Mouse (Mus musculus): ENCODE results near the gene Gstm3.

Gstm3 gene

DNA sequence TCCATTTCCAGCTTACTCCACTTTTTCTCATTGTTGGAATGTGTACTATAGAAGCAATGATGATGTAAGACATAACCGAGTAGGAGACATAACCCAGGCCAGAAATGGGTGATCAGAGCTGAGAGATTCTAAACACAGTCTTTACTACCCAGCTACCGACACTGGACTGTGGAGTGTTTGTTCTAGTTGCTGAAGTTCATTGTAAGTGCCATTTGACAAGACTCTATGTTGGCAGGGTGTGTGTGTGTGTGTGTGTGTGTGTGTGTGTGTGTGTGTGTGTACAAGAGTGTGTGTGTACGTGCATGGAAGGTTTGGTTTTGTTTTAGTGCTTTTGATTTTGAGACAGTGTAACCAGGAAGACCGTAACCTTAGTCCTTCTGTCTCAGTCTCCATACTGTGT is 39.4 kb downstream of the Gstm3 start:
- CTCF ChIA-PET: no interaction called here

DNA sequence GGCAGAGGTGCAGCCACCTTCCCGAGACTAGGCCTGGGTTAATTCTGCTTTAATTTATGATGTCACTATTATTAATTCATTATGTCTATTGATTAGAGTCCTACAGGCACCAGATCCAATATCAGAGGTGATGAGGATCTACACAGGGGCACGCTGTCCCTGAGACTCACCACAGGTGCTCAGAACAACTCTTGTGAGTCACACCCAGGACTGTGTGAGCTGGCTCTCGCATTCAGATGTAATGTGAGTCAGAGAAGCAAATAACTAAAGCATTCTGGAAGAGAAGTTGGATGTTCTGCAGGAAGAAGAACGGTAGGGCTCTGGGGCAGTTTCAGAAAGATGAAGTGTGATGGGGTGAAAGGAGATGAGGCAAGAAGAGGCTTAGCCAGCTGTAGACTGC is 39.8 kb downstream of the Gstm3 start:
- CTCF ChIA-PET: no interaction called here

DNA sequence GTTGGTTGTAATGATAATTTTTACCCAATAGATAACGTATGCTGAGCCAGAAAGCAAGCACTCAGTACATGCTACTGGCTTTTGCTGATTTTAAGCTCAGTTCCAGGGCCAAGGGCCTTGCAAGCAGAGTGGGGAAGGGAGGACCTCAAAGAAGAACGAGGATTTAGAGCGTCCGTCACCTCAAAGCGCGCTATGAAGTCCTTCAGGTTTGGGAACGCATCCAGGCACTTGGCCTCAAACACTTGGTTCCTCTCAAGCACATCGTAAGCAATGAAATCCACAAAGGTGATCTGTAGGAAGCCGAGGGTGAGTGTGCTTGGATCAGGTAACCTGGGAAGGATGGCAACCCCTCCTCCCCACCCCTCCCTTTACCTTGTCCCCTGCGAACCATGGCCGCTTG is 40.4 kb downstream of the Gstm3 start:
- CTCF ChIA-PET: no interaction called here

DNA sequence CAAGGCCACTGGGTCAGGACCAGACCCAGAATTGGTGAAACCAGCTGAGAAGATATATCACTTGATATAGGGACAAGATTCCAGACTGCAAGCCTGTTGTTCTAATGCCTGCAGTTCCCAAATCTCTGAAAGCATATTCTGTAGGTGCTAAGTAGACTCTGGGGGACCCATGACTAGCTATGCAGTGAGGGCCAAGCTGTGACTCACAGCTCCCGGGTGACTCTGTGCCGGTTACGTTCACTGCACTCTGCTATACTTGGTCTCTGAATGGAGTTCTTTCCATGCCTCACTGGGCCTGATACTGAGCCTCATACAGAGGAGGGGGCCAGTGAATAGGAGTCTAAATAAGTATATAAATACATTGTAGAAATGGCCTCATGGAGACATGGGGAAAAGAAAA is 41.2 kb downstream of the Gstm3 start:
- CTCF ChIA-PET: no interaction called here

DNA sequence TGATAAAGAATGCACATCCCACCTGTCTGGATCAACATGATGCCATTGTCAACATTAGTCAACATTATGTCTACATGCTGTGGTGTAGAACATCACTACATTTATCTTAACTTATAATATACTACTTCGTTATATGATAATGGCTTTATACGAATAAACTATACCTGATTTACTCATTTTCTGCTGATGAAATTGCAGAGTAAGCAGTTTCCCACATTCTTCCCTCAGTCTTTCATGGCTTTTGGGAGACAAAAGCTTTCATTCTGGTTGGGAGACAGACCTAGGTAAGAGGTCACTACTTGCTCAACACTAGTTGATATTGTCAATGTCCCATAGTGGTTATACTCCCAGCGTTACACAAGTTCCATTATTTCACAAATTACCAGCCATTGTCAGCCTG is 43.7 kb downstream of the Gstm3 start:
- CTCF ChIA-PET: no interaction called here

DNA sequence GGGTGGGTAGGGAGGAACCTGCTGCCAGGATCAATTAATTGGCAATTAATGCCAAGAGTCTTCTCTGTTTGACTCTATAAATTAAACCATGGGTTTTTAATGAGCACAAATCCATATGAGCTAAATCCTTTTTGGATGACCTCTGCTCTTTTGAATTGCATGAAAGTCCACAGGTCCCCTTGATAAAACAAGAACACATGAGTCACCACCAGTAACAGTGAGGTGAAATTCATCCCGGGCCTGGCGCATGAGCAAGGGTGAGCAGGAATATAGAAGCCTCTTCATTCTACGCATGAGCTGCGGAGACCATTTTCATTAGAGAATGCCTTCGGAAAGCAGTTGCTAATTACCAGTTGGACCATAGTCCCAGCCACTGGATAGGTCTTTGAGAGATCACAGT is 48.7 kb downstream of the Gstm3 start:
- CTCF ChIA-PET: no interaction called here

DNA sequence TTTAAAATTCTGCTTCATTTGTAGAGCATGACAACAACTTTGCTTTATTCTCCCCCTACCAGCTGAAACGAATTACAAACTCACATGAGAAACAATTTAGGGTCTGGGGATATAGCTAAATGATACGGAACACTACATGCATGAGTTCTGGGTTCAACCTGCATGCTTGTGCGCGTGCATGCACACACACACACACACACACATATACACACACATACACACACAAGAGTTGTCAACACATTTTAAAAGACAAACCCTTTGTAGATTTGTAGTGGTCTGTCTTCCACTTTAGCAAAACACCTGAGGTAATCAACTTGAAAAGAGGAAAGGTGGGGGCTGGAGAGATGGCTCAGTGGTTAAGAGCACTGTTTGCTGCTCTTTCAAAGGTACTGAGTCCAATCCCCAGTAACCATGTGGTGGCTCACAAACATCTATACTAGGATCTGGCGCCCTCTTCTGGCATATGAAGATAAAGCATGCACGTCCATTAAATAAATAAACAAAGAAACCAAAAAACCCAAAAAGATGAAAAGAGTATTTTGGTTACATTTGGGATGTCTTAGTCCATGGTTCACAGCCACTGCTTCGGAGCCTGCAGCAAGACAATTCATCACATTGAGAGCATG is 51.2 kb downstream of the Gstm3 start:
- CTCF ChIA-PET: interaction anchor here (1.0 kb wide), 1 partner anchor 20 kb away, joined by 3 read pairs; no protein-coding TSS in a partner anchor

DNA sequence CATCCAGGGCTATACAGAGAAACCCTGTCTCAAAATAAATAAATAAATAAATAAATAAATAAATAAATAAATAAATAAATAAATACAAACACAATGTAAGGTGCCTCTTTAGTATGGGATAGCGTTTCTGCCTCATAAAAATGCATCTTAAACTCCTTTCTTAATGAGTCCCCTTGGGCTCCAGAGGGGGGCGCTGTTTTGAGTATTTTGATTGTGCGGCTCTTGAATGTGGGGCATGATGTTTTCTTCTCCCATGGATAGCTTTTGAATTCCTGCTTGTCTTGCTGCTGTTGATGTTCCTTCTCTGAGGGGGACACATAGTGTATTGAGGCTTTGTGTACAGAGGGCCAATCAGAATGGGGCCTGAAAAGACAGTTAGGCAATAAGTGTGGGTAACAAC is 52.0 kb downstream of the Gstm3 start:
- CTCF ChIA-PET: interaction anchor here (1.0 kb wide), 1 partner anchor 19 kb away, joined by 3 read pairs; no protein-coding TSS in a partner anchor

DNA sequence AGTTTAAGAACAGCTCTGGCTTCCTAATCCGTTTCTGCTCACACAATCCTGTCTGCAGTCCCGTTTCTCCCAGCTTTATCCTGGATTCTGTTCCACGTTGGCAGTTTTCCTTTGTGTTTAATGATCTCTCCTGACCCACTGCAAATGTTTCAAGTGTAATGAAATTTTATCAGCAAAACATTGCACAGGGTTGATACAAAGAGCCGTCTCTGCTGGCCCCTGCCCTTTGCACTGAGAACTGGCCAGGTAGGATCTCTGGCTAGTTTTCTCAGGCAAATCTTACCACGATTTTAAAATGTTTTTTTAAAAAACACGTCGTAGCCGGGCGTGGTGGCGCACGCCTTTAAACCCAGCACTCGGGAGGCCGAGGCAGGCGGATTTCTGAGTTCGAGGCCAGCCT is 52.4 kb downstream of the Gstm3 start:
- CTCF ChIA-PET: no interaction called here

Data from spleen, embryonic (tissue).